Mouse (Mus musculus) erythroblast, embryonic 14.5 days (primary cell): Measurements from ENCODE around the gene Catip.

Source experiments
- GATA1 ChIP-seq: IDR thresholded peaks from 2 replicates; pipeline ENCODE4 v1.6.1; 2012; ENCODE audit warnings: low read length, inconsistent platforms, mixed read lengths
- TAL1 ChIP-seq: IDR thresholded peaks from 3 replicates; pipeline ENCODE4 v1.6.1; 2012; ENCODE audit warnings: low read length, inconsistent platforms, mixed read lengths

DNA sequence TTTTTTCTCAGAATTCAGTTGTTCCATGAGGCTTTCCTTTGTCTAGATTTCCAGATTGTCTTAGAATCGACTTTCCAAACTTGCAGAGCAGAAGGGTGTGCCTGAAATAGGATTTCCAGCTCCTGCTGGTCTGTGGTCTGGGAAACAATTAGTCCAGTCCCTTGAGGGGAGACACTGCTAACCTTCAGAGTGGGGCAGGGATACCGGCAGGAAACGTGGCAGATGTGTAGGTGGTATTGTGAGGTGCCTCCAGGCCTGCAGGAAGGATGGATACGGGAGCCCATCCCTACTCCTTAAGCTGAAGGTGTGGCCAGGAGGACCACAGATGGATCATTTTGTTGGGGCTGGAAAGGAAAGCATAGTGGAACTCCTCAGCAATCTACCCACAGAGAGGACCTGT, 26.9 kb upstream of the Catip start:
- no peak for TF ChIP-seq GATA1
- no peak for TF ChIP-seq TAL1
